Mouse (Mus musculus) heart, adult 2 months (tissue): Measurements from ENCODE around the gene Gsta1.
"Not testable (repeated sequence)": the region's sequence is repeated elsewhere in the genome, so short reads cannot be mapped to it uniquely, and the experiment has no call there.

Source experiments
- CTCF ChIP-seq: fragments of 200-600 bp; IDR thresholded peaks from 2 replicates; pipeline ENCODE4 v1.8.1; 2022; ENCODE audit warnings: antibody characterized with exemption, mild to moderate bottlenecking, moderate library complexity
- POLR2A ChIP-seq: fragments of 200-500 bp; IDR thresholded peaks from 2 replicates; pipeline ENCODE4 v1.6.1; 2011; ENCODE audit warnings: mild to moderate bottlenecking, low read depth, low read length, control low read depth; ENCODE audit not compliant: insufficient read depth

DNA sequence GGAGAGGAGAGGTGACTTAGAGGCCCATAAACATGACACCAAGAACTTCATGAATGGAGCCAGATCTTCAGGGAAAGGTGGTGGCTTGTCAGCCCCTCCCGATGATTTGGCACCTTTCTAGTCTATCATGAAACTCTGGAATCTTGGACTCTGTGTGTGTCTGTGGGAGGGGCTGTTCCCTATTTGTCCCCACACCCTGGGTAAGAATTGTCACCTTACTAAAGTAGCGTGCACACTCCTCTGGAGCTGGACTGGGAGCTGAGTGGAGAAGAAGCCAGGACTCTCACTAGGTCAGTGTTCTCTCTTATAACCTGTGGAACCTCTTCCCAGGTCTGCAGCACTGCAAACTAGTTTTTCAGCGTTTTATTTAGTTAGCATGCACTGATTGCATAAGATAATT lies 26.5 kb downstream of the Gsta1 start, which contains the start of gene Gm3776:
- not testable (repeated sequence) for TF ChIP-seq CTCF, POLR2A
